Mouse (Mus musculus) forebrain, embryonic 10.5 days (tissue): Measurements from ENCODE around the gene Ppfibp1. TPM values are rescaled to one million over a fixed set of nuclear protein-coding genes. Genes with fewer than 3 reads are reported as not detected.

Experiments
- DNase-seq: peaks from one replicate; pipeline ENCODE4 v3.0.0-alpha.2; 2017; ENCODE audit warnings: low spot score; ENCODE audit errors: extremely low spot score
- H3K27ac ChIP-seq: fragments of 300-500 bp; sonication (generic); 2 replicates; pipeline ENCODE4 v1.5.1; 2016; ENCODE audit warnings: mild to moderate bottlenecking
- H3K27me3 ChIP-seq: fragments of 300-500 bp; sonication (generic); 2 replicates; pipeline ENCODE4 v1.6.1; 2016; ENCODE audit warnings: mild to moderate bottlenecking; ENCODE audit not compliant: poor library complexity, severe bottlenecking
- H3K36me3 ChIP-seq: fragments of 300-500 bp; sonication (generic); replicated peaks from 2 replicates; pipeline ENCODE4 v1.6.1; 2016; ENCODE audit warnings: mild to moderate bottlenecking, moderate library complexity
- H3K4me1 ChIP-seq: fragments of 300-500 bp; sonication (generic); 2 replicates; pipeline ENCODE4 v1.6.1; 2016
- H3K4me3 ChIP-seq: fragments of 300-500 bp; sonication (generic); 2 replicates; pipeline ENCODE4 v1.5.1; 2016; ENCODE audit warnings: mild to moderate bottlenecking, moderate library complexity
- H3K9me3 ChIP-seq: fragments of 300-500 bp; sonication (generic); 2 replicates; pipeline ENCODE4 v1.6.1; 2016; ENCODE audit warnings: mild to moderate bottlenecking, moderate library complexity
- WGBS: fragments of 180-500 bp; shearing (Covaris S2); methylation state at CpG from one replicate; pipeline ENCODE4 v1.1.7; 2016; 5-methylcytosine and 5-hydroxymethylcytosine counted together
- polyA plus RNA-seq: library from polyadenylated mRNA; unstranded; fragments of >200 nt; fragmentation: Nextera tagmentation; extraction: Ambion mirVana; gene quantifications from 2 replicates; pipeline ENCODE4 v1.2.1, GENCODE M21; 2016

Gene Ppfibp1
- polyA plus RNA-seq, 1 experiment from 2014 or later, result 30.0 TPM

DNA sequence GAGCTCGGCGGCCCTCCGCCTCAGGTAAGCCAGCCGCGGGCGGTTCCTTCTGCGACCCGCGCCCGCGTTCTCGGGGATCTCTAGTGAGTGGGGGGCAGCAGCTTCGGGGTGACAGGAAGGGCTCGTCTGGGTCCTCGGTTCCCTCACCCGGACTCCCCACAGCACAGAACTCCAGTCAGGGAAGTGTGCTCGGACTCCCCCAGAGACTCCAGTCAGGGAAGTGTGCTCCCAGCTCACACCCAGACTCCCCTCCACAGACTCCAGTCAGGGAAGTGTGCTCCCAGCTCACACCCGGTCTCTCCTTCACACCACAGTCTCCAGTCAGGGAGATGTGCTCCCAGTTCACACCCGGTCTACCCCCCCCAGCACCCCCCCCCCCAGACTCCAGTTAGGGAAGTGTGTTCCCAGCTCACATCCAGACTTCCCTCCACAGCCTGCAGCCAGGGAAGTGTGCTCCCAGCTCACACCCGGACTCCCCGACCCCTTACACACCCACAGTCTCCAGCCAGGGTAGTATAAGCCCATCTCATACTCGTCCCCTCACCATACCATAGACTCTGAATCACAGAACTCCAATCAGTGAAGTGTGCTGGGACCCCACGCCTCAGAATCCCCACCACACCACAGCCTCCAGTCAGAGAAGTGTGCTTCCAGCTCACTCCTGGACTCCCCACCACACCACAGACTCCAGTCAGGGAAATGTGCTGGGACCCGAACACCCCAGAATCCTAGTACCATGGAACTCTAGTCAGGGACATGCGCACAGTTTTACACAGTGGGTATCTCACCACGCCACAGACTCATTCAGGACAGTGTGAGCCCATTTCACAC is 588 bp downstream of the Ppfibp1 start:
- 7% methylated on average over 26 of the region's 26 CpGs for WGBS
- DNase-seq, result no peak
- no peaks in the 10 kb centered on the region for H3K27me3 ChIP-seq
- H3K36me3 ChIP-seq, result no peaks in the 10 kb centered on the region
- peak overlapping the region; percentile 83 for H3K4me3 ChIP-seq
- no peaks in the 10 kb centered on the region for H3K9me3 ChIP-seq
- peak overlapping the region; percentile 92 for H3K27ac ChIP-seq
- peaks cover 66% of the 10 kb centered on the region for H3K4me1 ChIP-seq

DNA sequence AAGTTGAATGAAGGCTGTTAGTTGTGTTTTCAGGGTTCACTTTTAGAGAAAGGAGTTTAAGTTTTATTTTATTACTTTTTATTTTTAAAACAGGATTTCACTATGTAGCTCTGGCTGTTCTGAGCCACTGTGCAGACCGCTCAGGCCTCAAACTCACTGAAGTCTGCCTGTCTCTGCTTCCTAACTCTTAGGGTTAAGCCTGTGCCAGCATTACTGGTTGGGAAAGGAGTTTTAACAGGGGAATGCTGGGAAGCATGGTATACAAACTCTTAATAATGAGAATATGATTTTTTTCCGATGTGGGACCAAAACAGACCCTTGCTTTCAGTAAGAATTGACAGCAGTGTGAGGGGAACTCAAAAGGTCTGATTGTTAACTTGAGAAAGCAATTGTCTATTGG is 1.9 kb downstream of the Ppfibp1 start:
- Histone ChIP-seq H3K4me1 (peaks cover 57% of the 10 kb centered on the region), H3K27ac (0 out of 2 replicates have a peak overlapping the region, but pooled peaks have one; percentile 40), H3K9me3 (no peaks in the 10 kb centered on the region), H3K27me3 (no peaks in the 10 kb centered on the region), H3K36me3 (no peaks in the 10 kb centered on the region), H3K4me3 (peak overlapping the region; percentile 15; the same call in 1 of the 2 replicates)
- WGBS, result 48% methylated on average over 2 of the region's 2 CpGs
- DNase-seq, result no peak

DNA sequence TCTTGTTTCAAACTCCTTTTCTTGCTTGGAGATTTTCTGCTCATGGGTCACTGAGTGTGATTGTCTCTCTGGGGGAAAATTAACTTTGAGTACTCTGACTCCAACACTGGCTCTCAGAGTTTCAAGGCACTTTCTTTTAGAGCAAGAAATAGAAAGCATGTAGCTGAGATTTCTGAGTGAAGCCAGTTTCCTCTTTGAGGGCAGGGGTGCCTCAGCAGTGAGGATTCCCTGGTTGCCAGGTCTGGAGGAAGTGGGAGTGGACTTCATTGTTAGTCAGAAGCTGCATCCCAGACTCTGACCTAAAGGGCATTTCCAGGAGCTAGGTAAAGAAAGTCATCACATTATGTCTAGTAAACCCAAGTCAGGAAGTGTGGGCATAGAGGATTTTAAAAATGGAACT is 2.3 kb downstream of the Ppfibp1 start:
- Histone ChIP-seq H3K27ac (0 out of 2 replicates have a peak overlapping the region, but pooled peaks have one; percentile 40), H3K9me3 (no peaks in the 10 kb centered on the region), H3K36me3 (no peaks in the 10 kb centered on the region), H3K4me1 (peaks cover 53% of the 10 kb centered on the region), H3K27me3 (no peaks in the 10 kb centered on the region), H3K4me3 (peak overlapping the region; percentile 15)
- no peak for DNase-seq

DNA sequence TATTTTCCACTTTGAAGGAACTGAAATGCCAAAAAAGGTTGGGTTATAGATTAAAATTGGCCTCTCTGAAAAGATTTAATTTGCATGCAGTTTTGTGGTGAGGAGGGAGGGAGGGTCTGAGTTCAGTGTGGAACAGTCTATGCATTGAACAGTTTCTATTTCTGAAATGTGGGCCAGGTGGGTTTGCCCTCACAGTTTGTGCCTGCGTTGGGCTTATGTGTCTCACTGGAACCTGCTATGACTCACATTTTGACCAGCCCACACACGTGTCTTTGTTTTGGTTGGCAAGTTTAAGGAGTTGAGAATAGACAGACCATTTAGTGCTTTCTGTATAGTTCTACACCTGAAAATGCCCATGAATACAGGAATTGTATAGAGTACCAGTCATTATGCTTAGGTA is 5.6 kb downstream of the Ppfibp1 start:
- WGBS, result 85% methylated on average over 2 of the region's 2 CpGs
- H3K27me3 ChIP-seq, result no peaks in the 10 kb centered on the region
- H3K36me3 ChIP-seq, result no peaks in the 10 kb centered on the region
- no peak for DNase-seq
- no peak overlapping the region for H3K27ac ChIP-seq
- H3K4me3 ChIP-seq, result no peak overlapping the region
- no peaks in the 10 kb centered on the region for H3K9me3 ChIP-seq
- H3K4me1 ChIP-seq, result peaks cover 31% of the 10 kb centered on the region

DNA sequence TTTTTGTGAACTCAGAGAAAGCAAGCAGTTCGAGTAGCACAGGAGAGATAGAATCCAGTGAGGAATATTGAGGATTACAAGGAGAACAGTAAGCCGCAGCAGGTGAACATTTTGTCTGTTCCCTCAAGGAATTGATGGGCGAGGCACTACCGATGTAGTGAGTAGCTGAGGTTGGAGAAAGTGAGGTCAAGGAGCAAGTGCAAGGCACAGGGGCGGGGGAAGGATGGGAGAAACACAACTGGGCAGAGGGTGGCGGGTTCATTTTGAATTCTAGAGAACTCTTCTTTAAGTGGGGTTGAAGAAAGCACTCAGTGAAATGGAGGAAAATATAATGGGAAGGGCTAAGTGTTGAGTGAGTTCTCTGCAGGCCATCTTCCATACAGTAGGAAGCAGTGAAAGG is 10.4 kb downstream of the Ppfibp1 start:
- DNase-seq, result no peak
- Histone ChIP-seq H3K9me3 (no peaks in the 10 kb centered on the region), H3K4me3 (no peak overlapping the region), H3K36me3 (0 out of 2 replicates have a peak, but pooled peaks cover 10% of the 10 kb centered on the region), H3K4me1 (peaks cover 8% of the 10 kb centered on the region), H3K27ac (no peak overlapping the region), H3K27me3 (no peaks in the 10 kb centered on the region)
- WGBS, result 81% methylated on average over 6 of the region's 6 CpGs

DNA sequence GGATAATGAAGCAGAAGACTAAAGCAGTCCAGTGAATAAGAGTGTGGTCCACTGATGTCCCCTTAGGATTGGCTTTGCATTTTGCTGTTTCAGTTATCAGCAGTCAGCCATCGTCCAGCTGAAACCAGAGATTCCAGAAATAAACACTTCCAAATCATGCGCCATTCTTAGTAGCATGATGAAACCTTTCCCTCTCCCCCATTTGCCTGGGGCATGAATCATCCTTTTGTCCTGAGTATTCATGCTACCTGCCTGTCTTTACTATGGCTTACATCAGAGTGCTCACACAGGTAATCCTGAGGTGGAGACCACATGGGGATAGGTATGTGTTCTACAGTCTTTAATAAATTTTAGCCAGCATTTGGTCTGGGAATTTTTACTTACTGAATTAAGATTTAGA is 11.4 kb downstream of the Ppfibp1 start:
- H3K27ac ChIP-seq, result no peak overlapping the region
- H3K36me3 ChIP-seq, result 0 out of 2 replicates have a peak, but pooled peaks cover 10% of the 10 kb centered on the region
- no peaks in the 10 kb centered on the region for H3K27me3 ChIP-seq
- H3K9me3 ChIP-seq, result no peaks in the 10 kb centered on the region
- peaks cover 8% of the 10 kb centered on the region for H3K4me1 ChIP-seq
- no peak overlapping the region for H3K4me3 ChIP-seq
- no peak for DNase-seq
- WGBS, result 89% methylated on average over 2 of the region's 2 CpGs

DNA sequence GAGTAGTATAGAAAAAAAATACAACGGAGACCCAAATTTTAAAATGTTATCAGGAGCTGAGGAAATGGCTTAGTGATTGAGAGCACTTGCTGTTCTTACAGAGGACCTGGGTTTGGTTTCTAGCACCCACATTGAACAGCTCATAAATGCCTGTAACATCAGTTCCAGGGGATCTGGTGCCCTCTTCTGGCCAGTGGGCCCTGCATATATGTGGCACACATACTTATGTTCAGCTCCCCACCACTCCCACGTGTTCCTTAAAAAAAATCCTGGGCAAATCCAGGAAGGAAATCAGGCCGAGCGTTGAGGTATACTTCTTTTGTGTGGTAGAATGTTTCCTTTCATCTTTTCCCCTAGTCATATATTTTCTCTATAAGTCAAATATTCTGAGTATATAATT is 13.6 kb downstream of the Ppfibp1 start:
- no peak overlapping the region for H3K27ac ChIP-seq
- H3K36me3 ChIP-seq, result 0 out of 2 replicates have a peak, but pooled peaks cover 10% of the 10 kb centered on the region
- no peak for DNase-seq
- no peaks in the 10 kb centered on the region for H3K27me3 ChIP-seq
- no peaks in the 10 kb centered on the region for H3K9me3 ChIP-seq
- WGBS, result 95% methylated on average over 4 of the region's 4 CpGs
- no peak overlapping the region for H3K4me3 ChIP-seq
- peaks cover 8% of the 10 kb centered on the region for H3K4me1 ChIP-seq

DNA sequence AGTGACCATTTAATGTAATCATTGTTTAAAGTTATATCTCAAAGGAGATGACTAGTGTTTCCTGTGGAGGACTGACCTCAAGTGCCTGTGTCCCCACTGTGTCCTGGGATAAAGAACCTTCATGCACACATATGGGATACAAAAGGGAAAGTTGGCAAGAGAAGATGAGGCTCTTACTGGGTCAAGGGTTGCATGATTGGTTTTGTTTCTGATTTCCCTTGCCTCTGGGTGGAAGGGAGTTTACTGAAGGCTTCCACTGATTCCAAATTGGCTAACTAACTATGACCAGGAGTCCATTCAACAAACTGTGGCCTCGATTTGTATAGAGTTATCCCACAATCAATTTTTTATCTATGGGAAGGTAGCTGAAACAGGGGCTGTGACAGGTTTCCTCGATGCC is 15.3 kb downstream of the Ppfibp1 start:
- no peak for DNase-seq
- 86% methylated on average over 2 of the region's 2 CpGs for WGBS
- Histone ChIP-seq H3K27ac (no peak overlapping the region), H3K4me3 (no peak overlapping the region), H3K9me3 (no peaks in the 10 kb centered on the region), H3K4me1 (peaks cover 6% of the 10 kb centered on the region), H3K36me3 (0 out of 2 replicates have a peak, but pooled peaks cover 10% of the 10 kb centered on the region), H3K27me3 (no peaks in the 10 kb centered on the region)

DNA sequence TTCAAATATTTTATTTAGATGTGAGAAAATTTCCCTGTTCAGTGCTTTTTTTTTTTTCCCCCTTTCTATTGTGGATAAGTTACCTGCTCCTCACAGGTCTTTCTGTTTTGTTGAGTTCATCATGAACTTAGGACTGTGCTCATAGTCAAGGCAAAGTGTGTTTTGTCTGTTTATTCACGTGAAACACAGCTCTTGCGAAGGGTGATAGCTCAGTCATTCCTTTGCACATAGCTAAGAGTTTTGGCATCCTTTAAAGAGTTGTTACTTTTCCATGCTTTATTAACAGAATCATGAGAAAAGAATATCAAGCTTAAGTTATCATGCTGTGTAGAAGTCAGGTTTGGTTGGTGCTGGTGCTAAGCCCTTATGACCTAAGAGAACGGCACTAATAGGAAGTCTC is 16.4 kb downstream of the Ppfibp1 start:
- WGBS, result 86% methylated on average over 3 of the region's 3 CpGs
- no peak overlapping the region for H3K27ac ChIP-seq
- H3K36me3 ChIP-seq, result 0 out of 2 replicates have a peak, but pooled peaks cover 10% of the 10 kb centered on the region
- no peaks in the 10 kb centered on the region for H3K4me1 ChIP-seq
- no peak for DNase-seq
- no peak overlapping the region for H3K4me3 ChIP-seq
- H3K27me3 ChIP-seq, result no peaks in the 10 kb centered on the region
- H3K9me3 ChIP-seq, result no peaks in the 10 kb centered on the region

DNA sequence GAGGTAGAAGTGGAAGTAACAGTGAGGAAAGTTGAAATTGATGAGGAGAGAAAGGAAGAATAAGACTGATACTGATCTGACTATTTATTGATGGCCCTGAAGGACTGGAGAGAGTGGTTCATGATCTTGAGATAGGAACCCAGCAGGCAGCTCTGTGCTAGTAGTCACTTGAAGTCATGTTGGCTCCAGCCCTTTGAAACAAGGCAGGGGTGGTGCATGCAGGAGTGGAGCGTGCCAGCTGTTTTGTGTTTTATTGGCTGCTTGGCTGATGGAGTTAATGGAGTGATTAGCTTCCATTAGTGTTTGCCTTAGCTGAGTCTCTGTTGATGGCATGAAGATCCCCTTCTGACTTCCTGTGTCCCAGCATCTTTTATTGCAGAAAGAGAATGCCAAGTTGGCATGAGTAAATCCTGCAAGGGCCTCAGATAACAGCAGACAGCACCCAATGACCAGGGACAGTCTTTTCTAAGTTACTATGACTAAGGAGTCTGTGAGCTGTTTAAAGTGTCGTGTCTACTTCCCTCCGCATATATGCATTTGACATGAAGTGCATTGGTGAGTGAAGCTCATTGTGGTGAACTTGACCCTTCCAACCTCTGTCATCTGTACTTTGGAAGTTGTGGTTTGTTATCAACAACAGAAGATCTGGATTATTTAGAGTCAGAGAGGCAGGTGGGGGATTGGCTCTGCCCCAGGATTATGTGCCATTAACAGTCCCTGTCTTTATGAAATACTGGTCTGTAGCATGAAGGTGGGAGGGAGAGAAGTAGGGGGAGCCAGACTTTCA is 17.9 kb downstream of the Ppfibp1 start:
- H3K27ac ChIP-seq, result no peak overlapping the region
- DNase-seq, result no peak
- 88% methylated on average over 3 of the region's 3 CpGs for whole genome bisulfite sequencing

DNA sequence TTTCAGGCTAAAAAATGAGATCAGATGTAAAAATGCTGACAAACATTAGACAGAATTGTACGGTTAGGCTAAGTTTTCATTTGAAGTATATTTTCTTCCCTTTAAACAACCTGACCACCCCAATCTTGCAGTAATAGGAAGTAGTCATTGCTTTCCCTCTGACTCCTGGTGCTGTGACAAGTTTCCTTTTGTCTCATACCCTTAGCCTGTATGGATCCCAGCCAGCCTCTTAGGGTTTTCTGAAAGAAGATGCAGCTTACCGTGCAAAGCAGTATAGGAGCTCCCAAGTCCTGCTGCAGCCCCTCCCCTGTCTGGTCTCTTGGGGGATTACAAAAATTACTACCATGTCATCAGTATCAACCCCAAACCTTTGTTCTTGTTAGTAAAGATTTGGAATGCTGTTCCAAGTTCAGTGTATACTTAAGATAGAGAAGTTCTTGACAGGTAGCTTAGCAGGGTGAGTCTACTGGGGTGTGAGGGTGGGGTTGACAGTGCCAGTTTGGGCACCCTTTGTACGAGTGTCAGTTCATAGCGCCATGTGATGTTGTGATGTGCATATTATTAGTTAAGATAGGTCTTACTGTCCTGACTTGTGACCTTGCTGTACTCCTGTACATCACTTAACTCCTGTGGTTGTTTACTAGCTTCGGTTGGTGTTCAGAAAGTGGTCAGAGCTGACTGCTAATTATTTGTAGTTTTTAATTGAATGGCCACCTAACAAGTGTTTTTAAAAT is 18.9 kb downstream of the Ppfibp1 start:
- no peaks in the 10 kb centered on the region for H3K9me3 ChIP-seq
- no peak overlapping the region for H3K4me3 ChIP-seq
- H3K27ac ChIP-seq, result no peak overlapping the region
- 88% methylated on average over 5 of the region's 5 CpGs for WGBS
- H3K27me3 ChIP-seq, result no peaks in the 10 kb centered on the region
- no peaks in the 10 kb centered on the region for H3K36me3 ChIP-seq
- no peak for DNase-seq
- peaks cover 7% of the 10 kb centered on the region for H3K4me1 ChIP-seq

More for the DNA sequence above, 17.9 kb downstream of the Ppfibp1 start:
- no peak overlapping the region for H3K4me3 ChIP-seq
- H3K9me3 ChIP-seq, result no peaks in the 10 kb centered on the region
- H3K4me1 ChIP-seq, result no peaks in the 10 kb centered on the region
- no peaks in the 10 kb centered on the region for H3K27me3 ChIP-seq
- H3K36me3 ChIP-seq, result 0 out of 2 replicates have a peak, but pooled peaks cover 5% of the 10 kb centered on the region

DNA sequence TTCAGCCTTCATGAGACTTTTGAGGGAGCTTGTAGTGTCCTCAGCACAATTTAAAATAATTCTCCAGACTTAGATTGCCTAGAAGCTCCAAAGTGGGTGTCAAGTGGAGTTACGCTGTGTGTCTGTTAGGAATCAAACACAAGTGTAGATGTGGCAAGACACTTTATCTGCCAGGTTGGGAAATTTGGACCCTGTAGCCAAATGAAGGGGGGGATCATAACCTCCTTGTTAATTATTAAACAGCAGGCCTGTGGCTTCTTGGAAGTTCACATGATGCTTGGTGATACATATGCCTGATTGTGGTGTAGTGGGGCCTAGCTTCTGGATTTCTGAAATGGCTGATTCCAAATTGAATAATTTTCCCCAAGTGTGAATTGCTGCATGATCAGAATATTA is 19.5 kb downstream of the Ppfibp1 start:
- H3K9me3 ChIP-seq, result no peaks in the 10 kb centered on the region
- no peaks in the 10 kb centered on the region for H3K36me3 ChIP-seq
- DNase-seq, result no peak
- peaks cover 11% of the 10 kb centered on the region for H3K4me1 ChIP-seq
- H3K27me3 ChIP-seq, result no peaks in the 10 kb centered on the region
- 92% methylated on average over 1 of the region's 1 CpGs for WGBS
- H3K27ac ChIP-seq, result no peak overlapping the region
- H3K4me3 ChIP-seq, result no peak overlapping the region
